Mouse (Mus musculus): Measurements from ENCODE around the gene Fndc7.
"Not testable (repeated sequence)": the region's sequence is repeated elsewhere in the genome, so short reads cannot be mapped to it uniquely, and the experiment has no call there.

Fndc7 gene

DNA sequence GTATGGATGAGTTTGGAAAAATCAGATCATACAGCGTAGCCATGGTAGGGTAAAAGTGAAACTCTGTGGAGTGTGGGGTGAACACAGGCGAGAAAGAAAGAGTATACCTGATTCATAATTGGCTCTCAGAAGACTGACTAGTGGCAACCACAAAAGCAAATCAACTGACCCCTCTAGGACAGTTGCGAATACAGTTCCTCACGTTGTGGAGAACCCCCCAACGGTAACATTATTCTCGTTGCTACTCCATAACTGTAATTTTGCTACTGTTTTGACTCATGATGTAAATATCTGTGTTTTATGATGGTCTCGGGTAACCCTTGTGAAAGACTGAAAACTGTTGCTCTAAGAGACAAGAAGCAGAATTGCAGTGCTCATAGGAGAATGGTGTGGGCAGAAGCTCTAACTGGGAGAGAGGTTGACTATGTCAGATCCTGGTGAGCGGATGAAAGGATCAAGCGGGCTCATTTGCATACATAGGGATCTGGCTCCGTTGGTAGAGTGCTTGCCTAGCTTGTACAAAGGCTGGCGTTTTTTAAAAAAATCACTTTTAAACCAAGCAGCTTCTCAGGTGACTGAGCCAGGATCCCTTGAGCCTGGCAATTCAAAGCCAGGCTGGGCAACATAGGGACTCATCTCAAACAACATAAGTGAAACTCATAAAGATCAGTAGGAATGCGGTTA is 2.7 kb downstream of the Fndc7 start:
- no peak for DNase-seq

DNA sequence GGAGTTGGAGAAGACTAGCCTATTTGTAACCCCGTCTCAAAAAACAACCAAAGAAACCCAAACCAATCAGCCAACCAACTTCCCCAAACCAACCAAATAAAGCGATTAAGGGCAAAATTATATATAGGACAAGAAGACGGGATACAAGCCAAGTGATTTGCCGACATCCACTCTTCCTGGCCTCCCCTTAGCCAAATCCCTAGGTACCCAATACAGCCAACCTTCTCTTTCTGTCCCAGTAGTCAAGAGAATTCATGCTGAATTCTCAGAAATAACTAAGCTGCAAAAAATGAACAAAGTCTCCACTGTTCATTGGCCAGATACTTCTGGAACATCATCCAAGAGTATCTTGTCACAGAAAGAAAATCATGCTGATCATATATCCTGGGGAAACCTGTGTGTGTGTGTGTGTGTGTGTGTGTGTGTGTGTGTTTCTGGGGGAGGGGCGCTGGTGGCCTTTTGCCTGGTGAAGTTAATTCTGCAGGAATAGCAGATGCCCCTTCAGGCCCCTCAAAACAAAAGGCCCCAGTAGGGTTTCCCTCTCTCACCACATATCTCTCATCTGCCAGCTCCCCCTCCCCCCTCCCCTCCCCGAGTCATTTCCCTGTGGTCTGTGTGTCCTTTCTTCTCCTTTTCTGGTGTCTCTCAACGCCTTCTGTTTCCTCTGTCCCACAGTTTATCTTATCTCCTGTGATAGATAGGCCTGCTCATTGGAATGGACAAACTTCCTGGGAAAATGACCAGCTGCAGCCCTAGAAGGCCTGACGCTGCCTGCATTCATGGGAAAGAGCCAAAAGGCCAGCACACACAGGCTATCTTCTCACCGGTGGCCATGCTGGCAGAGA is 3.9 kb downstream of the Fndc7 start:
- DNase-seq = peak; percentile 41 to 53

DNA sequence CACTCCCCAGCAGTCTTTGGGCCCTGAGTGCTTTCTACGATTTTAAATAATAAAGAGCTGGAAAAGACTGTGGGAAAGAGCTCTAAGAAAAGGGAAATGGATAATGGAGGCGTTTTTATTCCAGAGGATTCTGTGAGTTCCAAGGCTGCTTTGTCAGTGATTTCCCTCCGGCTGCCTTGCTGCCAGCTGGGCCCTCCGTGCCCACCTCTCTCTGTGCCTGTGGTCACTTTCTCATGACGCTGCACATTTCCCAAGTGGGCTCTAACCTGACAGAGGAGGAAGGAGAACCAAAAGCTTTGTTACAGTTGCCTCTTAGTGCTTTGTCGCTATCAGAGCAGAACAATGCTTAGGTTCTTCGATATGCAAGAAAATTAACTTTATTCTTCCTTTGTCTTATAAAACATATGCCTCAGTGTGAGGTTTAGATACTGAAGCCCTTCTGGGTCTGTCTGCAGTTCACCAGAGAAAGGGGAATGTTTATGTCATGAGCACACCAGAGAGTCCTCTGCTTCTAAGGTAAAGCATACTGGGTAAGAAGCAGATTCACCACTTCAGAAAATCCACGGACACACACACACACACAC is 5.0 kb downstream of the Fndc7 start:
- DNase-seq = peak in 1 of 2 experiments; percentile 14

DNA sequence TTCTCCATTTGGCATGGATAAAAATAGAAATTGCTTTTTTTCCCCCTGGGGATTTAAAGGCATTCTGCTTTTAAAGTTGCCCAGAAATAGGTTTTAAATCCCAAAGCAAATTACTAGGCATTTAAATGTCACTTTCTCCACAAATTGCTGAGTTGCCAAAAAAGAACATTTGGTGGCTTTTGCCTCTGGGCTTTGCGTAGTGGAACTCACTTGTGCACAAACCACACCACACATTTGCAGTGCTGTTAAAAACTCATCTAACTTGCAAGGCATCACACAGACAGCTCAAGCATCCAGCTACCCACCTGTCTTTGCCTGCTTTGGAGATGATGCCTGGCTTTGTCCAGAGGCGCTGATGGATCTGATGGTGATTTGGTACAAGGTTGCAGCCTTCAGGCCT is 6.7 kb downstream of the Fndc7 start:
- no peak for DNase-seq

DNA sequence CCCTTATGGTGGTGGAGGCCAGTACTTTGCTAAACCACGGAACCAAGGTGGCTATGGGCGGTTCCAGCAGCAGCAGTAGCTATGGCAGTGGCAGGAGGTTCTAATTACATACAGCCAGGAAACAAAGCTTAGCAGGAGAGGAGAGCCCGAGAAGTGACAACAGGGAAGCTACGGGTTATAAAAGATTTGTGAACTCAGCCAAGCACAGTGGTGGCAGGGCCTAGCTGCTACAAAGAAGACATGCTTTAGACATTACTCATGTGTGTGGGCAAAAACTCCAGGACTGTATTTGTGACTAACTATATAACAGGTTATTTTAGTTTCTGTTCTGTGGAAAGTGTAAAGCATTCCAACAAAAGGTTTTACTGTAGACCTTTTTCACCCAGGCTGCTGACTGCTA is 7.9 kb downstream of the Fndc7 start:
- not testable (repeated sequence) for DNase-seq

DNA sequence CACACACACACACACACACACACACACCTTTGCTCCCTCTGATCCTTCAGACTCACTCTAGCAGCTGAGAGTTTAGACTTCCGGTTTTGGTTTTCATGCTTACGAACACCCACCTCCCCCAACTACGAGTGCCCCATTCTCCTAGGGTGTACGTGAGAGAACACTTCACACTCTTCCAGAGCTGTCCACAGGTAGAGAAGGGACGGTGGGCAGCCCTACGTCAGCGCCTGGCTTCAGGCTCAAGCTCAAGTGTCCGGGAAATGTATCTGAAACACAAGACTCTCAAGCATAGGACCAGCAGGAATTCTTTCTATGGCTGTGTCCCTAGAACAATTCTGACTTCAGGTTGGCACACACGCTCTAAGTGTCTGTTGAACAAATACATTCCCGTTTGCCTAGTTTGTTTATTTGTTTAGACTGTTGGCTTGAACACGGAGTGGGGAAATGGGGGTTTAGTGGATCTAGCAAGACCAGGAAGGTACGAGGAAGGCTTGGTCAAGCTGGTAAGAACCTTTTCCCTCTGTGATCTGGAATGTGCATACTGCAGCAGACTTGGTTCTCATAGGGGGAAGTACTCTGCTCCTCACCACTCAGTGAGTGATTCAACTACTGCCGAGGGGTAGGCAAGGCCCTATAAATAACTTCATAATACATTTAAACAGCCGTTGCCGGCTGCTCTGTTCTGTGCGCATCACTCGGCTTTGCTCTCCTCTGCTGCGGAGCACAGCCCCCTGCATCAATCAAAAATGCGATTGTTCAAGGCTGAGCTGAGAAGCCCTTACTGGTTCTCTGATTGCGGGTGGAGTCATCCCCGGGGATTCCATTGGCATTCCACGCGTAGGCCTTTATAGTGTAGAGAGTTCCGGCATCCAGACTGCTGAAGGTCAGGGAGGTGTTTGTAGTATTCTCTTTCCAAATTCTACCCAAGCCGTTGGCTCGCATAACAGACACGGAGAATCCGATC is 9.0 kb downstream of the Fndc7 start:
- no peak for DNase-seq

DNA sequence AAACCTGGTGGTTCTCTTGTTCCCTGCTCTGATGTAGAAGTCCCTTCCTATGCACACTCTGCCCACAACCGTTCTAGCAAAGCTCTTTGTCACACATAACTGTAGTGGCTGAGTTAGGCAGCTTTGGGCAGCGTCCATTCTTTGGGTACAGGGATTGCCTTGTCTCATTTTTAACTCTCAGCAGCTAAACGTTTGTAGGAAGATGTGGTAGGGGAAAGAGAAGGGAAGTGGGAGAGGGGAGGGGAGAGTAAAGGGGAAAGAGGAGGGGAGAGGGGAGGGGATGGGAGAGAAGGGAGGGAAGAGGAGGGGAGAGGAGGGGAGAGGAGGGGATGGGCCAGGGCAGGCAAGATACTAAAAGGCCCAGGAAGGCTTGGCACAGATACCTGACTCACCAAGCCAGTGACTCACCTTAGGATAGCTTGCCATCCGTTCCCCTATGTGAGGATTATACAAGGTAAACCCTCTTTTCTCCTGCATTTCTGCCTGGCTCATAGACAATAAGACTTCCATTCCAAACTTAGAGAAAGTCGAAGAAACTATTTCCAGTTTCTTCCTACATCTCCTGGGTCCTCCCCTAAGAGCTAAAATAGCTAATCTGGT is 9.9 kb downstream of the Fndc7 start:
- no peak for DNase-seq

DNA sequence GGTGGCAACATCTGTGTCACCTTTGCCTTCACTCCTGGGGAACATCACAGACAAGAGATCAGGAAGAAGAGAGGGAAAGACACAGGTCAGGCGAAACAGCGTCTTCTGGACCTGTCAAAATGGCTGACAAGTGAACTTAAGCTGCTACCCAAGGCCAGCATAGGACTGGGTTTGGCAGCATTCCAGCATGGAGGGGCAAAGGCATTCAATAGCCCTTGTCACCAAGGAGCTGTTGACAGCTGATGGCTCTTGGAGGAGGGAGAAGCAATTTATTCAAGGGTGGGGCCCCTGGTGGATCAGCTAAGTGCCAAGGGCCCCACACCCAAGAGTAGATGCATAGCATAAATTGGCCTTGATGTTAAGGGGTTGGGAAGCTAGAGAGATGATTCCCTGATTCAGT is 10.7 kb downstream of the Fndc7 start:
- DNase-seq = peak; percentile 36 to 39

DNA sequence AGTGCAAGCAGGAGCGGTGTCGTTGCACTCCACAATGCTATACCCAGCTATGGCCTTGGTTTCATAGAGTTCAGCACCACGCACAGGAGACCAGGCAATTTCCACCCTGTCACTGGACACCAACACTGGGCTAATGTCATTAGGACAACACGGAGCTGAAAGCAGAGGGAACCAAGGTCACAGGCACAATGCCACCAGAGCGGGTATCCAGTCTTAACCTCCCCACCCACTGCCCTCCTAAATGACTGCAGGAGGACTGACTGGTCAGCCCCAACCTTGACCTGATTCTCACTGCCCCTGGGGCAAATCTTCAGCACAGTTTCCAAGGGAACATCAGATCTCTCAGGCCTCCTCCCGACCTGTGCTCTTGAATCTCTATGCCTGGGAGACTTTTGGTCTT is 19.2 kb downstream of the Fndc7 start:
- no peak for DNase-seq

DNA sequence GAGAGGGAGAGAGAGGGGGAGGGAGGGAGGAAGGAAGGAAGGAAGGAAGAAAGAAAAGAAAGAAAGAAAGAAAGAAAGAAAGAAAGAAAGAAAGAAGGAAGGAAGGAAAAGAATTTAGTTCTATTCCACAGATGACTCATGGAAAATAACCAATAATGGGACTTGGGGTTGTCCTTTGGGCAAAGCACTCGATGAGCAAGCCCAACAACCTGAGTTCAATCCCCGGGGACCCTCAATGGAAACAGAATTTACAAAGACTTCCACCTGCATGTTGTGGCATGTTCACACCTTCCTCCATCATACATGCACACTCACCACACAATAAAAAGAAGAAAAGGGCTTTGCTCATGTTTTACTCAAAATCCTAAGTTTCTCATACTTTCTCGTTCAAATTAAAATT is 22.4 kb downstream of the Fndc7 start:
- no peak for DNase-seq

DNA sequence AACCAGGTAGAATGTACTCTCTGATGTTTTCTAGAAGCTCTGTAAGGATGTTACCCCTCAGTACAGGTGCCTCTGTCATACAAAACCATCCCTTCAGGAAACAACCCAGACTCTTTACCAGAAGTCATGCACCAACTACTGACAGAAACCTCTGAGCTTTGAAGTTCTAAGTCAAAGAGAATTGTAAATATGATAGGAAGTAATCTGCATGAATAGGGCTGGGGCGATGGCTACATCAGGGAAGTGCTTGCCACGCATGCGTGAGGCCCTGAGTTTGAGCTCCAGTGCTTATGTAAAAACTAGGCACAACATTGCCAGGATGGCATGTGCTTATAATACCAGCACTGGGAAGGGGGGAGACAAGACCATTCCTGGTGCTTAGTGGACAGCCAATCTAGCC is 24.1 kb downstream of the Fndc7 start:
- DNase-seq = no peak

DNA sequence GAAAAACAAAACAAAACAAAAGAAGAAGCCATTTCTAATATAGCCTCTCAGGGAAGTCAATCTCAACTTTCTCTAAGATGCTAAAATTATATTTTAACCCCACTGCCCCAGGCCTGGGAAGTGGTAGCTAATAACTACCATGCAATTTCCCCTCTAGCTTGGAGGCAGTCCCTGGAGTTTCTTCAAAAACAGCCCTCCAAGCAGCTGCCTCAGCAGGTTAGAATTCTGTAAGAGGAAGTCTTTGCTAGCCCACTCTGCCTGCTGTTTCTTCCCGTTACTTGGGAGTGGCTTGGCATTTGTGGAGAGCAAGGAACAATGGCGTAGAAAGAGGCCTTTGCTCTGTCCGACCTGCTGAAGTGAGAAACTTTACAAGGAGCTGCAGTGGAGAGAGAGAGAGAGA is 24.7 kb downstream of the Fndc7 start:
- no peak for DNase-seq

DNA sequence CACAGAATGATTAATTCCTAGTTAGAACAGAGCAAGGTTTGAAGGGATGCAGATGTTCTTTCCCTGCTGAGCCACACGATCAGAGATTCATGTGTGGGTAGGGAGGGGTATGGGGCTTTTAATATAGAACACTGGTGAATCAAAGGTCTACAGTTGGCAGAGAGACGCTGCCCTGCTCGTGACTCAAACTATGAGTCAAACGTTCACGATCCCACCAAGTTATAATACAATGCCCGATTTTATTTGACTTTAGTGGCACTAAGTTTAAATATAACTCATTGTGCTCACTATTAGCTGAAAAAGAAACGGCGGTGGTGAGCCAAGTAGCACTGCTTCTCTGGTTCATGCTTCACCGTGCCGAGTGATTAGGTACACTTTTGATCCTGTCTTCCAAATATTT is 26.7 kb downstream of the Fndc7 start:
- no peak for DNase-seq

DNA sequence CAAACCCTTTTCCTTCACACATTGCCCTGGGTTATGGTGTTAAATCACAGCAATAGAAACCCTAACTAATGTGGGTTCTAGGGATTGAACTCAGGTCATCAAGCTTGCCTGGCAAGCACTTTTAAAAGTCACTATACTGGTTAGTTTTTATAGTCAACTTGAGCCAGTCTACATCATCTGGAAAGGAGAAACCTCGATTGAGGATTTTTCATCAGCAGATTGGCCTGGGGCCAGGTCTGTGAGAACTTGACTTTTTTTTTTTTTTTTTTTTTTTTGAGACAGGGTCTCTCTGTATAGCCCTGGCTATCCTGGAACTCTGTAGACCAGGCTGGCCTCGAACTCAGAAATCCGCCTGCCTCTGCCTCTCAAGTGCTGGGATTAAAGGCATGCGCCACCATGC is 27.5 kb downstream of the Fndc7 start:
- DNase-seq = not testable (repeated sequence)

DNA sequence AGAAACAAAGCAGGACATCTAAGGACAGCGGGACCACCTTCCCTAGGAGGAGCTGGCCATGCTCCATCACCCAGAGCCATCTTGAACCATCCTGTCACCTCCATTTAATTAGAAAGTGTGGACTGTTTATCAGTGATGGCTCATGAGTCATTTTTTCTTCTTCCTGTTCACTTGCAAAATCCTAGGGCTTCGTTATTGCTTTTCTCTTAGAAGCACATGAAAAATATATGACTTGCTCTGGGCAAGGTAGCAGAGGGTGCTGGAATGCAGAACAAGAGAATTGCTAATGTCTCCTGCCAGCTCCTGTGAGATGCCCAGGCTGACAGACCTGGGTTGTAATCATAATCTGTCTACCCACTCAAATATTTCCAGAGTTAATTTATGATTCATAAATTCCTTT is 29.0 kb downstream of the Fndc7 start:
- no peak for DNase-seq

DNA sequence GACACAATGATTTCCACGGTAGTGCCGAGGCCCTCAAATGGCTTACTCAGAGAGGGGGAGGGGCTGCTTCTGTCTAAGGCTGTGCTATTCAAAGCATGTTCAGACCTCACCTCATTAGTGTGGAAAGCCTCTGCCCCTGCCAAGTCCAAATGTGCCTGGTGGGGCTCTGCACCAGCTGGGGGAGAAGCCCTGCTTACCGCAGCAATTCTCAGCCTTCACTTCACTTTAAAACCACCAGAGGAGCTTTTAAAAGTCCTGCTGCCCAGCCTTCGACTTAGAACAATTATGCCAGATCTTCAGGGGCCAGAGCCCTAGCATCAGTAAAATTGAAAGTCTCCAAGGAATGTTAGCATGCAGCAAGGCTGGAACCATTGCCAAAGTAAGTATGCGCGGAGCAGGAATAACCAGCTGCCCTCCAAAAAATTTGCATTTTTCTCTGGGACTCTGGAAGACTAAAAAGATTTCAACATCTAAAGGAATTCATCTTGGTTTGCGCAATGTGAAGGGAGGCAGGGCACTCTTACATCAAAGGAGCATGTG is 31.5 kb downstream of the Fndc7 start:
- DNase-seq = peak; percentile 62 to 71

DNA sequence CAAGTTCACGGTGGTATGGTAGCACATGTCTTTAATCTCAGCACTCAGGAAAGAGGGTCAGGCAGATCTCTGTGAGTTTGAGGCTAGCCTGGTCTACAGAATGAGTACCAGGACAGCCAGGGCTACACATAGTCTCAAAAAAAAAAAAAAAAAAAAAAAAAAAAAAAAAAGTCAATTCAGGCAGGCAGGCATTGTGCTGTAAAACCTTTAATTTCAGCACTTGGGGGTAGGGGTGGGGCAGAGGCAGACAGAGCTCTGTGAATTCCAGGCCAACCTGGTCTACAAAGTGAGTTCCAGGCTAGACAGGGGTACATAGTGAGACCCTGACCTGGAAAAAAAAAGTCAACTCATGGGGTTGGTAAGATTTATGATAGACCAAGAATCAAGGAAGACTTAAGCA is 32.1 kb downstream of the Fndc7 start:
- DNase-seq = no peak

DNA sequence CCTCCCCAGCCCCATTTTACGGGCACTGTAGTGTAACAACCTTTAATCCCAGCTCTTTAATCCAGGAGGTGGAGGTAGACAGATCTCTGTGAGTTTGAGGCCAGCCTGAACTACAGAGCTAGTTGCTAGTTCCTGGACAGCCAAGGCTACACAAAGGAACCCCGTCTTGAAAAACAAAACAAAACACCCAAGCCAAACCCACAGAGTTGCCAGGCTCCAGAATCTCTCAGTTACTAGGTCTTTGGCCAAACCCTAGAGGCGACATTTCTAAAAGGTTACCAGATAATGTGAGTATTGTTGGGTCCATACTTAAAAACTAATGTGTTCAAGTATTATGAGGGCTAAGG is 32.7 kb downstream of the Fndc7 start:
- DNase-seq = no peak

DNA sequence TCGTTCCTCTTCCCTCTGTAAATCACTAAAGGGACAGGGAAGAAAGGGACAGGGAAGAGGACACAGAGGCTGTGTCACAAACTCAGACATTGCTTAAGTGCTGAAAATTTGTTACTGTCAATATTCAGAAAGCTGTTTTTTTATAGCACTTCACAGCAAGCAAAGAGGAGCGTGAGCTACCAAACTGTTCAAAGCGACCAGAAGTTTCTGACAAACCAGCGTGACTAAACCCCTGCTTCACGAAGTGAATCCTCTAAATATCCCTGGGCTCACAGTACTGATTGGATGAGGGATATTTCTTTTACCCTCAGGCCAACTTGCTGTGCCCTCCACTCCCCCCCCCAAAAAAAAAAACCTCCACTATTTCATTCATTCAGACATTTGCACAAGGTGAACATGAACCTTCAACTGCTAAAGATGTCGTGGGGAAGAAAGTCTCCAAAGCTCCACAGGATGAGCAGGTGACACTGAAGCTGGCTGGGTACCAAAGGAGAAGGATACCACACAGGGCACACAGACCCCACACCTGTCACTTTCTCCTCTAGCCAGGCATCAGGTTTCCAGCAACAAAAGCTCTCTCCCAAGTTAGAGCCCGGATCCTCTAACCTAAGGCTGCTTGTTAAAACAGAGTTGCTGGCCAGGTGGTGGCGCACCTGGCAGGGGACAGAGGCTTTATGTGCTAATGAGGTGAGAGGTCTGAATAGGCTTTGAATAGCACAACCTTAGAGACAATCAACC is 33.3 kb downstream of the Fndc7 start:
- DNase-seq = peak; percentile 65

DNA sequence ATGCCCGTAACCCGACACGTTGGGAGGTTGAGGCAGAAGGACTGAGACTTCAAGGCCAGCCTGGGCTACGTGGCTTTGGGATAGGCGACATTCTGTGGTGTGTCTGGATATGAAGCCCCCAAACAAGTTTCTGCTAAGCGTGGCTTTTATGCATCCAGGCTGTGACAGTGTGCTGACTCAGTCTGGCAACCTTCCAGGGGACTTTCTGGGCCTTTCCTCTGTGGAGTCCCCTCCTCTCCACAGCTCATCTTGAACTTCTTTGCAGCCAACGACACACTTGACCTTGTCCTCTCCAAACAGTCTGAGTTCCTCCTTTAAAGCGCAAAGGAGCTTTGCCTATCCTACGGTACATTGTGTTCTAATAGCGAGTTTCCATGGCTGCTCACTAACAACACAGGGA is 33.9 kb downstream of the Fndc7 start:
- DNase-seq = peak; percentile 56 to 60

DNA sequence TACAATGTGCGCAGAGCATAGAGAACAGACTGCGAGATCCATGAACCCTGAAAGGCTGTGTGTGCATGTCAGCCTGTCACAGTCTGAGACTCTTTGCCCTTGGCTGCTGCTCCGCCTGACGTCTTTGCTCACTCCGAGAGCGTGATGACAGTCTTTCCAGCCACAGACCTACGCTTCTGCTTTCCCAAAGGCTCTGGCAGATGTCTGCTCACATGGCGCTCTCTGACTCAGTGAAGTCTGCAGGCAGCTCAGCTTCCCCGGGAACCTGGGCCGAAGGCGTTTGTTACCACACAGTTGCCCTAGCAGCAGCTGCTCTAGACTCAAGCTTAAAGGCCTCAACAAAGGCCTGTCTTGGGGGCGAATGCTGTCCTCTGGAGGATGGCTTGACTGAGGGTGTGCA is 34.4 kb downstream of the Fndc7 start:
- peak; percentile 53 to 62 for DNase-seq

DNA sequence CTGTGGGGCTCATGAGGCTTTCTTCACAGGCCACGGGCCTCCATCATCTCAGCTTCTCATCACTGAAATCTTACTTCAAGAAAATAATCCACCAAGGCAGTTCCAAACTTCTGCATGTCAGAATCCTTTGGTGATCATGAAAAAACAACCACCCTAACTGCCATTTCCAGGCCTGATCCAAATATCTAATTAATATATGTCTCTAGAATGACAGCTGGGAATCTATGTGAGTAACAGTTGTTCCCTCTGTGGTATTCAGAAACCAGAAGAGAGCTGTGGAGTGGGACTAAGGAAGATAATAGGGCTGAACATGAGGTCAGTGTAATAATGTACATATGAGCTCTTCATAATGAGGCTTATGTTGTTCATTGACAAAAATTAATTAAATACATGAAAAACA is 36.5 kb downstream of the Fndc7 start:
- DNase-seq = no peak
